Mouse (Mus musculus) v-Abl transformed pro-B cells (cell line): Measurements from ENCODE around the gene Cse1l.

ENCODE experiments used
- in situ Hi-C, 2 experiments: fragments of 400-800 bp; cut with MboI; formaldehyde crosslinking; loops; one replicate each; pipeline ENCODE4 v1.15.1; 2025; ENCODE audit not compliant: unreplicated experiment in 2 of 2

The Cse1l gene

GRCm38 (mm10) chr2:166964773-166965172 is 58.9 kb downstream of the Cse1l start:
- in situ Hi-C loops, result no loop called here

- in situ Hi-C loops, result no loop called here
Observed at GRCm38 (mm10) chr2:166973153-166973552, 67.3 kb downstream of the Cse1l start.

GRCm38 (mm10) chr2:166974177-166974872 is 68.5 kb downstream of the Cse1l start:
- in situ Hi-C loops, result no loop called here

- in situ Hi-C loops, result no loop called here
Observed at GRCm38 (mm10) chr2:166976356-166976755, 70.5 kb downstream of the Cse1l start.

- in situ Hi-C loops, result no loop called here
Observed at GRCm38 (mm10) chr2:166977490-166977889, 71.7 kb downstream of the Cse1l start.

GRCm38 (mm10) chr2:166980161-166980560 is 74.3 kb downstream of the Cse1l start:
- in situ Hi-C loops, result no loop called here

GRCm38 (mm10) chr2:166983351-166983894 is 77.6 kb downstream of the Cse1l start:
- in situ Hi-C loops, result no loop called here

- in situ Hi-C loops, result no loop called here
Observed at GRCm38 (mm10) chr2:166990861-166991260, 85.0 kb downstream of the Cse1l start.

GRCm38 (mm10) chr2:166991945-166992344 is 86.1 kb downstream of the Cse1l start:
- in situ Hi-C loops, result no loop called here

GRCm38 (mm10) chr2:166995021-166995795 is 89.4 kb downstream of the Cse1l start:
- in situ Hi-C loops, result no loop called here
